Mouse (Mus musculus): ENCODE measurements around the gene Usp39.

Usp39 gene

GRCm38 (mm10) chr6:72371571-72371970 lies 26.6 kb upstream of the Usp39 start:
- no peak for DNase-seq (ENCODE audit: low spot score in 2 of 2)

GRCm38 (mm10) chr6:72371147-72371546 lies 26.2 kb upstream of the Usp39 start:
- no peak for DNase-seq (ENCODE audit: low spot score in 2 of 2)

- no peak for DNase-seq (ENCODE audit: low spot score in 2 of 2)
Observed at GRCm38 (mm10) chr6:72370091-72370490, 25.1 kb upstream of the Usp39 start.

GRCm38 (mm10) chr6:72369557-72369956 lies 24.6 kb upstream of the Usp39 start:
- no peak for DNase-seq (ENCODE audit: low spot score in 2 of 2)

GRCm38 (mm10) chr6:72367460-72367974 lies 22.5 kb upstream of the Usp39 start:
- no peak for DNase-seq (ENCODE audit: low spot score in 2 of 2)

GRCm38 (mm10) chr6:72366844-72367443 lies 22.0 kb upstream of the Usp39 start, which contains the start of gene Rnf181:
Gene Rnf181, minus strand, starts transcription at chr6:72366956.
- DNase-seq (ENCODE audit: low spot score in 2 of 2): no peak

- no peak for DNase-seq (ENCODE audit: low spot score in 2 of 2)
Observed at GRCm38 (mm10) chr6:72366304-72366703, 21.3 kb upstream of the Usp39 start.

GRCm38 (mm10) chr6:72364985-72365384 lies 20.0 kb upstream of the Usp39 start:
- DNase-seq (ENCODE audit: low spot score in 2 of 2): no peak

- no peak for DNase-seq (ENCODE audit: low spot score in 2 of 2)
Observed at GRCm38 (mm10) chr6:72364009-72364408, 19.0 kb upstream of the Usp39 start.

GRCm38 (mm10) chr6:72362132-72363028 lies 17.4 kb upstream of the Usp39 start:
- DNase-seq (ENCODE audit: low spot score in 2 of 2): peak; percentile 95 to 98

- DNase-seq (ENCODE audit: low spot score in 2 of 2): no peak
Observed at GRCm38 (mm10) chr6:72361121-72361551, 16.2 kb upstream of the Usp39 start.

- DNase-seq (ENCODE audit: low spot score in 2 of 2): no peak
Observed at GRCm38 (mm10) chr6:72360599-72360935, 15.6 kb upstream of the Usp39 start.

GRCm38 (mm10) chr6:72359891-72360598 lies 15.1 kb upstream of the Usp39 start:
- no peak for DNase-seq (ENCODE audit: low spot score in 2 of 2)

GRCm38 (mm10) chr6:72359343-72359742 lies 14.4 kb upstream of the Usp39 start:
- DNase-seq (ENCODE audit: low spot score in 2 of 2): no peak

- no peak for DNase-seq (ENCODE audit: low spot score in 2 of 2)
Observed at GRCm38 (mm10) chr6:72358086-72358764, 13.2 kb upstream of the Usp39 start.

- no peak for DNase-seq (ENCODE audit: low spot score in 2 of 2)
Observed at GRCm38 (mm10) chr6:72357164-72358079, 12.4 kb upstream of the Usp39 start.

GRCm38 (mm10) chr6:72356001-72356532 lies 11.1 kb upstream of the Usp39 start:
- no peak for DNase-seq (ENCODE audit: low spot score in 2 of 2)

GRCm38 (mm10) chr6:72355066-72355911 lies 10.3 kb upstream of the Usp39 start, which contains the start of gene Tmem150a:
Gene Tmem150a, plus strand, starts transcription at chr6:72355447.
- DNase-seq (ENCODE audit: low spot score in 2 of 2): peak; percentile 62 to 73

- DNase-seq (ENCODE audit: low spot score in 2 of 2): no peak
Observed at GRCm38 (mm10) chr6:72354025-72354424, 9.0 kb upstream of the Usp39 start.
